11 mouse cellular contexts compared by ENCODE assay signal in genomic region chr4:54021861-54022385, GRCm38 (mm10).
A peak's percentile ranks its signal among the peaks of the same experiment; 100 is the strongest.
DNase-seq lines count a peak whose midpoint lies in the region; ATAC-seq and TF ChIP-seq lines count a peak whose summit lies in the region.
"Had no signal": no experiment of that assay in that cellular context is flagged by ENCODE, and none has a peak within 500 bp of the region (broad histone marks: within the 10 kb centered on the region; RNA-seq: fewer than 3 reads in every experiment).

No protein-coding gene starts in this region.

- no peak overlapping the region for H3K27ac ChIP-seq in heart, embryonic 16.5 days (ENCODE audit: low read length)
- no peak overlapping the region for H3K27ac ChIP-seq in heart, embryonic 11.5 days (ENCODE audit: low read depth, low read length)
- peak overlapping the region; percentile 53 for H3K27ac ChIP-seq in forebrain, embryonic 15.5 days (replicated peaks)
- peak overlapping the region; percentile 88 for H3K27ac ChIP-seq in midbrain, embryonic 13.5 days
- H3K27ac ChIP-seq: liver, embryonic 13.5 days had no signal

- DNase-seq in brain, adult 2 months (ENCODE audit: low read depth, low spot score), result peak; percentile 51
- DNase-seq in thymus, postnatal 36 days, result no peak
- DNase-seq in lung, postnatal 36 days, result no peak
- DNase-seq in lung, adult 2 months, result no peak
- DNase-seq: adrenal gland, postnatal 25 days; cerebellum, adult 9-11 months; liver, embryonic 13.5 days had no signal

- TF ChIP-seq CTCF in lung, adult 2 months (IDR thresholded peaks at IDR 0.05; ENCODE audit: insufficient read depth, low read length), result no peak

- WGBS in heart, embryonic 16.5 days, result 52% methylated on average over 6 of the region's 6 CpGs
- 56% methylated on average over 6 of the region's 6 CpGs for WGBS in heart, embryonic 11.5 days (ENCODE audit: insufficient replicate concordance)
- WGBS in forebrain, embryonic 15.5 days, result 16% methylated on average over 6 of the region's 6 CpGs
- 8% methylated on average over 6 of the region's 6 CpGs for WGBS in midbrain, embryonic 13.5 days
- 54% methylated on average over 6 of the region's 6 CpGs for WGBS in lung, adult 2 months

- H3K4me2 ChIP-seq in heart, embryonic 16.5 days (ENCODE audit: low read depth, low read length), result peak overlapping the region; percentile 6; the same call in 1 of the 2 replicates
- no peak overlapping the region for H3K4me2 ChIP-seq in heart, embryonic 11.5 days
- peak overlapping the region; percentile 10; the same call in 1 of the 2 replicates for H3K4me2 ChIP-seq in forebrain, embryonic 15.5 days (replicated peaks)
- peak overlapping the region; percentile 34 for H3K4me2 ChIP-seq in midbrain, embryonic 13.5 days (replicated peaks)
- H3K4me2 ChIP-seq: liver, embryonic 13.5 days had no signal

- no peak for ATAC-seq in heart, embryonic 16.5 days (replicated peaks; ENCODE audit: extremely low read depth, insufficient read depth, low FRiP score)
- no peak for ATAC-seq in heart, embryonic 11.5 days (replicated peaks; ENCODE audit: insufficient number of reproducible peaks, low FRiP score, low TSS enrichment)
- ATAC-seq in forebrain, embryonic 15.5 days (replicated peaks), result peak; percentile 49; the same call in 1 of the 2 replicates
- ATAC-seq in midbrain, embryonic 13.5 days, result peak; percentile 70

- H3K27me3 ChIP-seq in heart, embryonic 16.5 days (ENCODE audit: control insufficient read depth, insufficient read depth, low read length), result no peaks in the 10 kb centered on the region
- no peaks in the 10 kb centered on the region for H3K27me3 ChIP-seq in heart, embryonic 11.5 days (ENCODE audit: control insufficient read depth, insufficient read depth, low read length)
- H3K27me3 ChIP-seq in forebrain, embryonic 15.5 days, result no peaks in the 10 kb centered on the region
- no peaks in the 10 kb centered on the region for H3K27me3 ChIP-seq in midbrain, embryonic 13.5 days
- H3K27me3 ChIP-seq: liver, embryonic 13.5 days had no signal

- no peaks in the 10 kb centered on the region for H3K36me3 ChIP-seq in heart, embryonic 16.5 days (ENCODE audit: control insufficient read depth, insufficient read depth)
- H3K36me3 ChIP-seq in heart, embryonic 11.5 days (ENCODE audit: control insufficient read depth, insufficient read depth, low read length), result no peaks in the 10 kb centered on the region
- H3K36me3 ChIP-seq in forebrain, embryonic 15.5 days, result no peaks in the 10 kb centered on the region
- H3K36me3 ChIP-seq in midbrain, embryonic 13.5 days, result no peaks in the 10 kb centered on the region
- H3K36me3 ChIP-seq: liver, embryonic 13.5 days had no signal

- no peaks in the 10 kb centered on the region for H3K4me1 ChIP-seq in heart, embryonic 16.5 days (ENCODE audit: control insufficient read depth, insufficient read depth, low read length)
- H3K4me1 ChIP-seq in heart, embryonic 11.5 days (ENCODE audit: control insufficient read depth, insufficient read depth, low read length), result no peaks in the 10 kb centered on the region
- peaks cover 16% of the 10 kb centered on the region for H3K4me1 ChIP-seq in forebrain, embryonic 15.5 days
- H3K4me1 ChIP-seq in midbrain, embryonic 13.5 days (replicated peaks), result peaks cover 25% of the 10 kb centered on the region
- no peaks in the 10 kb centered on the region for H3K4me1 ChIP-seq in lung, adult 2 months (ENCODE audit: control insufficient read depth, insufficient read depth, low read length)
- H3K4me1 ChIP-seq: liver, embryonic 13.5 days had no signal

- H3K9ac ChIP-seq in heart, embryonic 16.5 days (ENCODE audit: low read length), result no peak overlapping the region
- H3K9ac ChIP-seq in heart, embryonic 11.5 days (ENCODE audit: low read depth, low read length), result no peak overlapping the region
- no peak overlapping the region for H3K9ac ChIP-seq in forebrain, embryonic 15.5 days (replicated peaks)
- H3K9ac ChIP-seq in midbrain, embryonic 13.5 days (replicated peaks), result peak overlapping the region; percentile 28; the same call in 1 of the 2 replicates
- H3K9ac ChIP-seq: liver, embryonic 13.5 days had no signal

- no peak for TF ChIP-seq POLR2A in lung, adult 2 months (IDR thresholded peaks at IDR 0.05; ENCODE audit: borderline replicate concordance, extremely low read depth, low read depth, low read length)

- H3K9me3 ChIP-seq in heart, embryonic 16.5 days (replicated peaks; ENCODE audit: control insufficient read depth, low read length), result no peaks in the 10 kb centered on the region
- H3K9me3 ChIP-seq in heart, embryonic 11.5 days (replicated peaks; ENCODE audit: control insufficient read depth, low read length), result no peaks in the 10 kb centered on the region
- H3K9me3 ChIP-seq in forebrain, embryonic 15.5 days, result no peaks in the 10 kb centered on the region
- no peaks in the 10 kb centered on the region for H3K9me3 ChIP-seq in midbrain, embryonic 13.5 days
- H3K9me3 ChIP-seq: liver, embryonic 13.5 days had no signal

- no peak overlapping the region for H3K4me3 ChIP-seq in heart, embryonic 16.5 days (ENCODE audit: low read length)
- no peak overlapping the region for H3K4me3 ChIP-seq in heart, embryonic 11.5 days (ENCODE audit: low read depth, low read length)
- no peak overlapping the region for H3K4me3 ChIP-seq in forebrain, embryonic 15.5 days
- 0 out of 2 replicates have a peak overlapping the region, but pooled peaks have one; percentile 1 for H3K4me3 ChIP-seq in midbrain, embryonic 13.5 days (replicated peaks)
- no peak overlapping the region for H3K4me3 ChIP-seq in lung, adult 2 months (replicated peaks; ENCODE audit: extremely low read depth, low read depth, low read length)
- H3K4me3 ChIP-seq: liver, embryonic 13.5 days had no signal

Comparison
In these comparisons a context has a peak if more than half of its experiments do, and no peak if none do; other contexts are left out.
1. ATAC-seq: peak in forebrain, embryonic 15.5 days (single experiment) and midbrain, embryonic 13.5 days (single experiment); none in heart, embryonic 16.5 days (single experiment) and heart, embryonic 11.5 days (single experiment).
2. H3K27ac ChIP-seq: peak in forebrain, embryonic 15.5 days (single experiment) and midbrain, embryonic 13.5 days (single experiment); none in heart, embryonic 16.5 days (single experiment) and heart, embryonic 11.5 days (single experiment).